Mouse (Mus musculus) spleen, adult 2 months (tissue): ENCODE results near the gene Parp9. TPM values are rescaled to one million over a fixed set of nuclear protein-coding genes. Genes with fewer than 3 reads are reported as not detected.
"Not testable (repeated sequence)": the region's sequence is repeated elsewhere in the genome, so short reads cannot be mapped to it uniquely, and the experiment has no call there.

Experiments used
- DNase-seq, 2 experiments: peaks; one replicate each; pipeline versions ENCODE4 v3.0.0 to v3.0.0-alpha.2; 2012 to 2021; ENCODE audit warnings: low spot score in 2 of 2, low read depth in 1 of 2
- H3K27ac ChIP-seq: fragments of 200-500 bp; 2 replicates; pipeline ENCODE4 v1.5.1; 2012; ENCODE audit warnings: low read length, inconsistent platforms; ENCODE audit not compliant: insufficient read depth
- H3K27me3 ChIP-seq: fragments of 200-500 bp; 2 replicates; pipeline ENCODE4 v1.6.1; 2012; ENCODE audit warnings: mild to moderate bottlenecking, moderate library complexity, low read length, inconsistent platforms; ENCODE audit not compliant: control insufficient read depth, insufficient read depth
- H3K36me3 ChIP-seq: fragments of 200-500 bp; 2 replicates; pipeline ENCODE4 v1.6.1; 2012; ENCODE audit warnings: mild to moderate bottlenecking, low read length, inconsistent platforms; ENCODE audit not compliant: control insufficient read depth, insufficient read depth
- H3K4me1 ChIP-seq: fragments of 200-500 bp; 2 replicates; pipeline ENCODE4 v1.6.1; 2011; ENCODE audit warnings: inconsistent platforms; ENCODE audit not compliant: control insufficient read depth, insufficient read depth, insufficient read length
- H3K4me3 ChIP-seq: fragments of 200-500 bp; 2 replicates; pipeline ENCODE4 v1.5.1; 2011; ENCODE audit warnings: mild to moderate bottlenecking, inconsistent platforms; ENCODE audit not compliant: insufficient read depth, insufficient read length; ENCODE audit errors: extremely low read depth
- CTCF ChIP-seq: fragments of 200-500 bp; IDR thresholded peaks from 2 replicates; pipeline ENCODE4 v1.5.1; 2011; ENCODE audit warnings: mild to moderate bottlenecking, inconsistent platforms; ENCODE audit not compliant: insufficient read depth, insufficient read length, insufficient replicate concordance; ENCODE audit errors: extremely low read depth
- POLR2A ChIP-seq: fragments of 200-500 bp; IDR thresholded peaks from 2 replicates; pipeline ENCODE4 v1.6.1; 2011; ENCODE audit warnings: low read depth, low read length, inconsistent platforms
- WGBS: fragments of 180-500 bp; shearing (Covaris S2); methylation state at CpG from one replicate; pipeline ENCODE4 v1.1.7; 2018; 5-methylcytosine and 5-hydroxymethylcytosine counted together
- polyA plus RNA-seq: library from polyadenylated mRNA; depleted of rRNA; stranded (reverse); fragments of >200 nt; gene quantifications from 2 replicates; pipeline ENCODE4 v1.2.3, GENCODE M21; 2012

The Parp9 gene
- polyA plus RNA-seq, 1 experiment, result 6.7 TPM

GRCm38 (mm10) chr16:35949264-35949663 is 11.0 kb downstream of the Parp9 start:
- H3K4me3 ChIP-seq, result no peak overlapping the region
- H3K36me3 ChIP-seq, result peaks cover 34% of the 10 kb centered on the region
- no peaks in the 10 kb centered on the region for H3K4me1 ChIP-seq
- no peak overlapping the region for H3K27ac ChIP-seq
- H3K27me3 ChIP-seq, result no peaks in the 10 kb centered on the region
- DNase-seq, result no peak
- TF ChIP-seq POLR2A (no peak), CTCF (no peak)
- 85% methylated on average over 5 of the region's 5 CpGs for WGBS

- Histone ChIP-seq H3K27me3 (no peaks in the 10 kb centered on the region), H3K4me1 (no peaks in the 10 kb centered on the region), H3K36me3 (peaks cover 40% of the 10 kb centered on the region), H3K4me3 (no peak overlapping the region), H3K27ac (no peak overlapping the region)
- TF ChIP-seq POLR2A, result no peak
- no peak for TF ChIP-seq CTCF
- DNase-seq, result no peak
- WGBS, result 95% methylated on average over 3 of the region's 3 CpGs
These were observed 12.9 kb downstream of the Parp9 start for GRCm38 (mm10) chr16:35951216-35951615.

DNA sequence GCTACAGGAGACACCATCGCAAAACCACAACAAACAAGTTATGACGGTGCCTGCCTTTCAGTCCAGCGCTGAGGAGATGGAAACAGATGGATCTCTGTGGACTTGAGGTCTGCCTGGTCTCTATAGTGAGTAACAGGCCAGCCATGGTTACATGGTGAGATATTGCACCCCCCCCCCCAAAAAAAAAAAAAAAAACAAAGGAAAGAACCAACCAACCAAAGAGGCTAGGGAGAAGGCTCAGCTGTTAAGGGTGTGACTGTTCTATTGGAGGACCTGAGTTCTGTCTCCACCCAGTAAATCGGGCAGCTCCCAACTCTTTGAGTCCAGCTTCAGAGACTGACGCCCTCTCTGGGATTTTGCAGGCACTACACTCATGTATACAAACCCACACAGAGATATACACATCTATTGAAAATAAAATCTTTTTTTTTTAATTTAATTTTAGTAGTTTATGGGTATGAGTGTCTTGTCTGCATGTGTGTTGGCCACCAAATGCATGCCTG is 14.4 kb downstream of the Parp9 start:
- TF ChIP-seq POLR2A, result no peak
- TF ChIP-seq CTCF, result no peak
- Histone ChIP-seq H3K4me3 (no peak overlapping the region), H3K4me1 (no peaks in the 10 kb centered on the region), H3K27me3 (no peaks in the 10 kb centered on the region), H3K27ac (no peak overlapping the region), H3K36me3 (peaks cover 43% of the 10 kb centered on the region)
- WGBS, result 78% methylated on average over 5 of the region's 5 CpGs
- DNase-seq, result no peak

GRCm38 (mm10) chr16:35965991-35966390 is 27.7 kb downstream of the Parp9 start:
- WGBS, result 95% methylated on average over 3 of the region's 4 CpGs
- H3K4me1 ChIP-seq, H3K27me3 ChIP-seq, H3K27ac ChIP-seq, H3K4me3 ChIP-seq, DNase-seq: not testable (repeated sequence)
- peaks cover 43% of the 10 kb centered on the region for H3K36me3 ChIP-seq

DNA sequence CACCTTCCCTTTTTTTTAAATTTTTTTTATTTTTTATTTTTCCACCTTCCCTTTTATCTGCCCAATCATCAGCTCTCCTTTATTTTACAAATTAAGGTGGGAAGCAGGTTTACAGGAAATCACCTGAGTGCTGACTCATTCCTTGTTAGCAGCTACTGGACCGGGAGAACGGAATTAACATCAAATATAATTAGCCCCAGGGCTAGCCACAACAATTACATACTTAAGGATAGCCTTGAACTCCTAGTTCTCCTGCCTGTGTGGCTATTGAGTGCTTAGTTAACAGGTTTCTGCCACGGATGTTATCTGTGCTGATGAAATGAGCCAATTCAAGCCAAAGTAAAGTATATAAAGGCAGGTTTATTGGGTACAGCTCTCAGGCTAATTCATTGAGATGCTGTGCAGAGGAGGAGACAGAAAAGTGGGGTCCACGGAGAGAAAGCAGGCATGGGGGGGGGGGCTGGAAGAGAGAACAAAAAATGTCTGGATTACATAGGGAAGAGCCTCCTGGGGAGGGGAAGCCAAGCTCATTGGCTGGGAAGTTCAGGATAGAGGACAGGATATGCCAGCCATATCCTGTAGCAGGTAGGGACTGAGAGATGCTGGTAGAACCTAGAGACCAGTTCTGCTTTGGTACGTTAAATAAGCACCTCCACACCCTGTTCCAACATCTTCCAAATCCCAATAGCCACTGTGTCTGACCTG is 28.3 kb downstream of the Parp9 start:
- Histone ChIP-seq H3K27ac (no peak overlapping the region), H3K4me1 (no peaks in the 10 kb centered on the region), H3K36me3 (peaks cover 47% of the 10 kb centered on the region), H3K27me3 (no peaks in the 10 kb centered on the region), H3K4me3 (no peak overlapping the region)
- no peak for DNase-seq
- WGBS, result 83% methylated on average over 5 of the region's 5 CpGs
- TF ChIP-seq POLR2A (no peak), CTCF (no peak)

GRCm38 (mm10) chr16:35967319-35967718 is 29.0 kb downstream of the Parp9 start:
- TF ChIP-seq CTCF (no peak), POLR2A (no peak)
- Histone ChIP-seq H3K4me1 (no peaks in the 10 kb centered on the region), H3K27ac (no peak overlapping the region), H3K4me3 (no peak overlapping the region), H3K27me3 (no peaks in the 10 kb centered on the region), H3K36me3 (peaks cover 51% of the 10 kb centered on the region)
- 94% methylated on average over 4 of the region's 4 CpGs for WGBS
- DNase-seq, result no peak

- WGBS, result 94% methylated on average over 2 of the region's 2 CpGs
- no peak overlapping the region for H3K4me3 ChIP-seq
- TF ChIP-seq CTCF (no peak), POLR2A (no peak)
- H3K4me1 ChIP-seq, result no peaks in the 10 kb centered on the region
- no peak for DNase-seq
- H3K36me3 ChIP-seq, result peaks cover 55% of the 10 kb centered on the region
- H3K27me3 ChIP-seq, result no peaks in the 10 kb centered on the region
- H3K27ac ChIP-seq, result no peak overlapping the region
These were observed 29.9 kb downstream of the Parp9 start for GRCm38 (mm10) chr16:35968149-35968548.
